Mouse (Mus musculus) heart, embryonic 12.5 days (tissue): ENCODE results near the gene Pbrm1. TPM values are rescaled to one million over a fixed set of nuclear protein-coding genes. Genes with fewer than 3 reads are reported as not detected.
A peak's percentile ranks its signal among the peaks of the same experiment; 100 is the strongest.

Experiments
- ATAC-seq: fragments of 200-750 bp; cut with Nextera tagmentation; 2 replicates; pipeline ENCODE4 v1.8.0; 2017; ENCODE audit warnings: moderate TSS enrichment, moderate library complexity; ENCODE audit not compliant: insufficient number of reproducible peaks, low FRiP score
- H3K27ac ChIP-seq: fragments of 300-500 bp; sonication (generic); 2 replicates; pipeline ENCODE4 v1.5.1; 2016; ENCODE audit warnings: mild to moderate bottlenecking, moderate library complexity; ENCODE audit not compliant: poor library complexity, severe bottlenecking
- H3K27me3 ChIP-seq: fragments of 300-500 bp; sonication (generic); replicated peaks from 2 replicates; pipeline ENCODE4 v1.6.1; 2016; ENCODE audit warnings: mild to moderate bottlenecking, moderate library complexity
- H3K36me3 ChIP-seq: fragments of 300-500 bp; sonication (generic); 2 replicates; pipeline ENCODE4 v1.6.1; 2016; ENCODE audit warnings: mild to moderate bottlenecking, moderate library complexity
- H3K4me1 ChIP-seq: fragments of 300-500 bp; sonication (generic); replicated peaks from 2 replicates; pipeline ENCODE4 v1.6.1; 2016; ENCODE audit warnings: mild to moderate bottlenecking
- H3K4me2 ChIP-seq: fragments of 300-500 bp; sonication (generic); 2 replicates; pipeline ENCODE4 v1.6.1; 2016; ENCODE audit warnings: mild to moderate bottlenecking, moderate library complexity
- H3K4me3 ChIP-seq: fragments of 300-500 bp; sonication (generic); 2 replicates; pipeline ENCODE4 v1.5.1; 2016; ENCODE audit warnings: mild to moderate bottlenecking
- H3K9ac ChIP-seq: fragments of 300-500 bp; sonication (generic); 2 replicates; pipeline ENCODE4 v1.6.1; 2016; ENCODE audit warnings: mild to moderate bottlenecking, moderate library complexity
- H3K9me3 ChIP-seq: fragments of 300-500 bp; sonication (generic); replicated peaks from 2 replicates; pipeline ENCODE4 v1.6.1; 2016; ENCODE audit warnings: mild to moderate bottlenecking, moderate library complexity
- WGBS: fragments of 180-500 bp; shearing (Covaris S2); methylation state at CpG from one replicate; pipeline ENCODE4 v1.1.7; 2016; 5-methylcytosine and 5-hydroxymethylcytosine counted together
- polyA plus RNA-seq: library from polyadenylated mRNA; unstranded; fragments of >200 nt; fragmentation: Nextera tagmentation; extraction: Ambion mirVana; gene quantifications from 2 replicates; pipeline ENCODE4 v1.2.1, GENCODE M21; 2016

The Pbrm1 gene
- polyA plus RNA-seq, 1 experiment from 2014 or later = 124 TPM

GRCm38 (mm10) chr14:31126826-31127225, 107.9 kb downstream of the Pbrm1 start:
- Histone ChIP-seq H3K4me2 (peak overlapping the region; percentile 56), H3K36me3 (peaks cover 23% of the 10 kb centered on the region), H3K4me3 (peak overlapping the region; percentile 22; the same call in 1 of the 2 replicates), H3K9ac (no peak overlapping the region), H3K9me3 (no peaks in the 10 kb centered on the region), H3K27me3 (no peaks in the 10 kb centered on the region), H3K4me1 (peaks cover 38% of the 10 kb centered on the region), H3K27ac (no peak overlapping the region)
- 91% methylated on average over 8 of the region's 8 CpGs for WGBS
- no peak for ATAC-seq

- H3K4me3 ChIP-seq = peak overlapping the region; percentile 64
- no peaks in the 10 kb centered on the region for H3K9me3 ChIP-seq
- ATAC-seq = 0 out of 2 replicates have a peak, but pooled peaks have one; percentile 22
- H3K27me3 ChIP-seq = no peaks in the 10 kb centered on the region
- under 1% methylated on average over 23 of the region's 23 CpGs for WGBS
- H3K4me1 ChIP-seq = peaks cover 53% of the 10 kb centered on the region
- peak overlapping the region; percentile 69 for H3K4me2 ChIP-seq
- H3K9ac ChIP-seq = peak overlapping the region; percentile 87
- peak overlapping the region; percentile 94 for H3K27ac ChIP-seq
- H3K36me3 ChIP-seq = peaks cover 18% of the 10 kb centered on the region
Measured at GRCm38 (mm10) chr14:31128101-31128825, 109.3 kb downstream of the Pbrm1 start.

GRCm38 (mm10) chr14:31128826-31129219, 109.9 kb downstream of the Pbrm1 start, which contains the start of gene Smim4:
Gene Smim4 (minus strand): TSS chr14:31128956.
- peak within 1 kb of the TSS; percentile 94 for H3K27ac ChIP-seq
- ATAC-seq = peak; percentile 93
- no peaks in the 10 kb centered on the region for H3K9me3 ChIP-seq
- H3K4me3 ChIP-seq = peak within 1 kb of the TSS; percentile 64
- peaks cover 14% of the 10 kb centered on the region for H3K36me3 ChIP-seq
- peak within 1 kb of the TSS; percentile 93 for H3K9ac ChIP-seq
- peak within 1 kb of the TSS; percentile 69 for H3K4me2 ChIP-seq
- under 1% methylated on average over 33 of the region's 33 CpGs for WGBS
- H3K4me1 ChIP-seq = peaks cover 58% of the 10 kb centered on the region
- H3K27me3 ChIP-seq = no peaks in the 10 kb centered on the region

GRCm38 (mm10) chr14:31129326-31130235, 110.6 kb downstream of the Pbrm1 start:
- peak overlapping the region; percentile 64; the same call in 1 of the 2 replicates for H3K4me3 ChIP-seq
- H3K4me1 ChIP-seq = peaks cover 63% of the 10 kb centered on the region
- no peaks in the 10 kb centered on the region for H3K9me3 ChIP-seq
- H3K4me2 ChIP-seq = peak overlapping the region; percentile 84
- peak overlapping the region; percentile 93; the same call in 1 of the 2 replicates for H3K9ac ChIP-seq
- ATAC-seq = no peak
- H3K36me3 ChIP-seq = peaks cover 15% of the 10 kb centered on the region
- H3K27me3 ChIP-seq = no peaks in the 10 kb centered on the region
- peak overlapping the region; percentile 83 for H3K27ac ChIP-seq
- 65% methylated on average over 15 of the region's 15 CpGs for WGBS

- Histone ChIP-seq H3K9me3 (no peaks in the 10 kb centered on the region), H3K4me2 (peak within 1 kb of the TSS; percentile 84), H3K9ac (peak within 1 kb of the TSS; percentile 93), H3K27me3 (no peaks in the 10 kb centered on the region), H3K27ac (peak within 1 kb of the TSS; percentile 83), H3K36me3 (peaks cover 18% of the 10 kb centered on the region), H3K4me1 (peaks cover 59% of the 10 kb centered on the region), H3K4me3 (peak within 1 kb of the TSS; percentile 90)
- ATAC-seq = peak; percentile 85
- 2% methylated on average over 63 of the region's 63 CpGs for WGBS
Measured at GRCm38 (mm10) chr14:31130236-31131220, 111.6 kb downstream of the Pbrm1 start, which contains the start of gene Nt5dc2. Gene Nt5dc2 (plus strand): TSS chr14:31131053.

GRCm38 (mm10) chr14:31131272-31131821, 112.4 kb downstream of the Pbrm1 start:
- H3K27me3 ChIP-seq = no peaks in the 10 kb centered on the region
- peaks cover 23% of the 10 kb centered on the region for H3K36me3 ChIP-seq
- H3K9ac ChIP-seq = peak overlapping the region; percentile 93
- peak overlapping the region; percentile 90 for H3K4me3 ChIP-seq
- 0 out of 2 replicates have a peak, but pooled peaks have one; percentile 1 for ATAC-seq
- H3K9me3 ChIP-seq = no peaks in the 10 kb centered on the region
- under 1% methylated on average over 43 of the region's 43 CpGs for WGBS
- peak overlapping the region; percentile 83 for H3K27ac ChIP-seq
- H3K4me1 ChIP-seq = peaks cover 53% of the 10 kb centered on the region
- peak overlapping the region; percentile 84 for H3K4me2 ChIP-seq

GRCm38 (mm10) chr14:31132031-31132430, 113.1 kb downstream of the Pbrm1 start:
- Histone ChIP-seq H3K9ac (peak overlapping the region; percentile 93), H3K4me1 (peaks cover 49% of the 10 kb centered on the region), H3K4me2 (peak overlapping the region; percentile 84), H3K27ac (no peak overlapping the region), H3K27me3 (no peaks in the 10 kb centered on the region), H3K36me3 (peaks cover 29% of the 10 kb centered on the region), H3K4me3 (peak overlapping the region; percentile 90), H3K9me3 (no peaks in the 10 kb centered on the region)
- ATAC-seq = no peak
- 6% methylated on average over 6 of the region's 6 CpGs for WGBS

- Histone ChIP-seq H3K36me3 (peaks cover 34% of the 10 kb centered on the region), H3K27ac (no peak overlapping the region), H3K9me3 (no peaks in the 10 kb centered on the region), H3K27me3 (no peaks in the 10 kb centered on the region), H3K4me1 (peaks cover 45% of the 10 kb centered on the region), H3K4me3 (peak overlapping the region; percentile 90), H3K4me2 (peak overlapping the region; percentile 84), H3K9ac (peak overlapping the region; percentile 93)
- ATAC-seq = no peak
- 86% methylated on average over 7 of the region's 7 CpGs for WGBS
Measured at GRCm38 (mm10) chr14:31132491-31132975, 113.6 kb downstream of the Pbrm1 start.

- Histone ChIP-seq H3K36me3 (peaks cover 41% of the 10 kb centered on the region), H3K4me2 (peak overlapping the region; percentile 84; the same call in 1 of the 2 replicates), H3K27me3 (no peaks in the 10 kb centered on the region), H3K4me1 (peaks cover 45% of the 10 kb centered on the region), H3K9ac (peak overlapping the region; percentile 93), H3K9me3 (no peaks in the 10 kb centered on the region), H3K27ac (no peak overlapping the region; the same call in 1 of the 2 replicates), H3K4me3 (peak overlapping the region; percentile 90; the same call in 1 of the 2 replicates)
- no peak for ATAC-seq
- 74% methylated on average over 11 of the region's 11 CpGs for WGBS
Measured at GRCm38 (mm10) chr14:31133023-31133665, 114.2 kb downstream of the Pbrm1 start.
